Mouse (Mus musculus): ENCODE measurements at regions not wholly inside any gene's neighbourhood (a gene's known extent, or its start where the extent isn't known, plus 50 kb on each side); places are given as distances from the start of the nearest gene placed in this dataset.

DNA sequence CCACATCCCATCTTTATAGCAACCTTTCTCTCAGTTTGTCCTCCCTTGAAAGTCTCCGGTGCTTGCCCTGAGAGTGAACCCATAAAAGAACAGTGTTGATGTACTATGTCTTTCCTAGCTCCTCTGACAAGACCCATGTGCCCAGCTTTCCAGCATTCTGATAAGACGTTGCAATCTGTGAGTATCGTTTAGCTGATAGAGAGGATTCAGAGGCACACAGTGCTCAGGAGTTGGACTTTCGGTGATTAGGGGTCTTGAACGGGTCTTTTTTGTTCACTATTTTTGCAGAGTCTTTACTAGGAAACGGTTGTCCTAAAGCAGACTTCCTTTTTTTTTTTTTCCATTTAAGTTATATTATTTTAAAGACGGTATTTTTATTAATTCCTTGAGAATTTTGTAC is 122.3 kb upstream of the Cpsf6 start:
- Histone ChIP-seq H3K4me1 (replicated peaks; ENCODE audit: control insufficient read depth, insufficient read depth, low read length) (no peaks in the 10 kb centered on the region), H3K9me3 (ENCODE audit: control insufficient read depth) (no peaks in the 10 kb centered on the region), H3K27me3 (replicated peaks; ENCODE audit: control insufficient read depth, insufficient read depth, low read length) (no peaks in the 10 kb centered on the region), H3K36me3 (ENCODE audit: control insufficient read depth, insufficient read depth) (no peaks in the 10 kb centered on the region), H3K9ac (ENCODE audit: low read depth, low read length) (no peak overlapping the region), H3K27ac (ENCODE audit: low read depth, low read length) (no peak overlapping the region), H3K4me2 (replicated peaks; ENCODE audit: low read depth) (no peak overlapping the region), H3K4me3 (ENCODE audit: low read depth, low read length) (no peak overlapping the region)
- no peak for ATAC-seq
- no peak for TF ChIP-seq CTCF (IDR thresholded peaks at IDR 0.05; ENCODE audit: low read depth)
- WGBS, result 75% methylated on average over 7 of the region's 7 CpGs

DNA sequence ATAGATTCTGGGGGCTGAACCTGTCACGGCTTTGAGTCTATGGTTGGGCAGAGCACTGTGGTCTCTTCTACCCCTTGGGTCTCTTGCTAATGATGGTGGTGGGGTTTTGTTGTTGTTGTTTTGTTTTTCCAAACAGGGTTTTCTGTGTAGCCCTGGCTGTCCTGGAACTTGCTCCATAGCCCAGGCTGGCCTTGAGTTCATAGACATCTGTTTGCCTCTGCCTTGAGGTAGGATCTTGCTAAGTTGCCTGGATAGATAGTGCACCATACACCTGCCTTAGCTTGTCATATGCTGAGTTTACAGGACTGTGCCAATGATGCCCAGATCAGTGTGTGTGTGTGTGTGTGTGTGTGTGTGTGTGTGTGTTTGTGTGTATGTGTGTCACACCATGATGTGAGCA is 121.6 kb upstream of the Cpsf6 start:
- H3K4me2 ChIP-seq (replicated peaks; ENCODE audit: low read depth), result no peak overlapping the region
- no peak for TF ChIP-seq CTCF (IDR thresholded peaks at IDR 0.05; ENCODE audit: low read depth)
- no peak for ATAC-seq
- H3K27me3 ChIP-seq (replicated peaks; ENCODE audit: control insufficient read depth, insufficient read depth, low read length), result no peaks in the 10 kb centered on the region
- no peaks in the 10 kb centered on the region for H3K36me3 ChIP-seq (ENCODE audit: control insufficient read depth, insufficient read depth)
- 85% methylated on average over 1 of the region's 1 CpGs for WGBS
- no peaks in the 10 kb centered on the region for H3K4me1 ChIP-seq (replicated peaks; ENCODE audit: control insufficient read depth, insufficient read depth, low read length)
- no peak overlapping the region for H3K27ac ChIP-seq (ENCODE audit: low read depth, low read length)
- no peaks in the 10 kb centered on the region for H3K9me3 ChIP-seq (ENCODE audit: control insufficient read depth)
- H3K4me3 ChIP-seq (ENCODE audit: low read depth, low read length), result no peak overlapping the region
- no peak overlapping the region for H3K9ac ChIP-seq (ENCODE audit: low read depth, low read length)

DNA sequence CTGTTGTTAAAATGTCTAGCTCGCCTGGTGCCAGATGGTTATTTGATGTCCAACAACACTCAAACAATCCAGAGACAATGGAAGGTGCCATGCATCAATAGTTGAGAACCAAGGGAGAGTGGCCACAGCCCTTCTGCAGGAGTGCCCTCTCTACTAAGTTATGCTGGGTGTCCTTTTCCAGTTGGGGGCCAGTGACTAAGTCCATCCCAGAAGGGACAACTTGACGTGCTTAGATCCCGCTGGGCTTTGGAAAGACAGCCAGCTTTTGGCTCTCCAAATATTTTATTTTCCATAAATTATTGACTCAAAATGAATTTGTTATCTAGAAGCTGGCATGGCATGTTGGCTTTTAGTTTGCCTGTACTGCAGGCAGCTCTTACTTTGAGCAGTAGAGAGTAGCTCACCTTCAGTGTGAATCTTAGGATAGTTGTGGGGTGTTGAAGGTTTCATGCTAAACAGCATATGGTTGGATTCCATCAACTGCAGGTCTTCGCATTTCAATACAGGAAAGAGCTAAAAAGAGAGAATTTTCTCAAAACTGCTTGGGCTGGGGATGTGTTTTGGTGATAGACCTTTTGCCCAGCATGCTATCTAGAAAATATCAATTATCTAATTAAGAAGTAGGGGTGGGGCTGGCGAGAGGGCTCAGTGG is 120.8 kb upstream of the Cpsf6 start:
- H3K9me3 ChIP-seq (ENCODE audit: control insufficient read depth), result no peaks in the 10 kb centered on the region
- no peak overlapping the region for H3K27ac ChIP-seq (ENCODE audit: low read depth, low read length)
- no peaks in the 10 kb centered on the region for H3K36me3 ChIP-seq (ENCODE audit: control insufficient read depth, insufficient read depth)
- no peak overlapping the region for H3K4me3 ChIP-seq (ENCODE audit: low read depth, low read length)
- ATAC-seq, result no peak
- no peaks in the 10 kb centered on the region for H3K4me1 ChIP-seq (replicated peaks; ENCODE audit: control insufficient read depth, insufficient read depth, low read length)
- no peak overlapping the region for H3K9ac ChIP-seq (ENCODE audit: low read depth, low read length)
- TF ChIP-seq CTCF (IDR thresholded peaks at IDR 0.05; ENCODE audit: low read depth), result no peak
- WGBS, result 92% methylated on average over 5 of the region's 5 CpGs
- H3K4me2 ChIP-seq (replicated peaks; ENCODE audit: low read depth), result no peak overlapping the region
- H3K27me3 ChIP-seq (replicated peaks; ENCODE audit: control insufficient read depth, insufficient read depth, low read length), result no peaks in the 10 kb centered on the region

DNA sequence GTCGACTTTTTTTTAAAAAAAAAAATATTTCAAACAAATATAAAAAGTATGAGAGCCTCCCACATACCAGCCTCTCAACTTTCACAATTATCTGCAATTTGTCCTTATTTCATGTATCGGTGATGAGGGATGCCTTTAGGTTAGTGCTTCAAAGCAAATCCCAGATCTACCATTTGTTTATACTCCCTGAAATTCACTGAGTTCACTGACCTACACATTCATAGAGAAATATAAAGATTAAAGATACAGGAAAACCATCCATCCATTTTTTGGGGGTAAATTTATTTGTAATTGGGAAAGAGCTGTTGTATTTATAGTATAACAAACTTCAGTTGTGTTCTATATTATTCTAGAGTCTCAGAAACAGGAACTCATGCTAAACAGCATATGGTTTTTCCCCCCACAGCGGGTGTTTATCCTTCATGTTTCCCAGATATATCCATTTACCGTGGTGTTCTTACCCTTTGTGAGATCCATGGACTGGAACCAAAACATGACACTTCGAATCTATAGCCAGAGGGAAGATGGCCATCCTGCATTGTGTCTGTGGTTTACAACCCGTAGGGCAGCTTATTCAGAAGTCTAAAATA is 120.1 kb upstream of the Cpsf6 start:
- Histone ChIP-seq H3K4me2 (replicated peaks; ENCODE audit: low read depth) (no peak overlapping the region), H3K4me3 (ENCODE audit: low read depth, low read length) (no peak overlapping the region), H3K27ac (ENCODE audit: low read depth, low read length) (no peak overlapping the region), H3K9ac (ENCODE audit: low read depth, low read length) (no peak overlapping the region), H3K36me3 (ENCODE audit: control insufficient read depth, insufficient read depth) (no peaks in the 10 kb centered on the region), H3K4me1 (replicated peaks; ENCODE audit: control insufficient read depth, insufficient read depth, low read length) (no peaks in the 10 kb centered on the region), H3K9me3 (ENCODE audit: control insufficient read depth) (no peaks in the 10 kb centered on the region), H3K27me3 (replicated peaks; ENCODE audit: control insufficient read depth, insufficient read depth, low read length) (no peaks in the 10 kb centered on the region)
- TF ChIP-seq CTCF (IDR thresholded peaks at IDR 0.05; ENCODE audit: low read depth), result no peak
- ATAC-seq, result no peak
- 78% methylated on average over 6 of the region's 6 CpGs for WGBS

DNA sequence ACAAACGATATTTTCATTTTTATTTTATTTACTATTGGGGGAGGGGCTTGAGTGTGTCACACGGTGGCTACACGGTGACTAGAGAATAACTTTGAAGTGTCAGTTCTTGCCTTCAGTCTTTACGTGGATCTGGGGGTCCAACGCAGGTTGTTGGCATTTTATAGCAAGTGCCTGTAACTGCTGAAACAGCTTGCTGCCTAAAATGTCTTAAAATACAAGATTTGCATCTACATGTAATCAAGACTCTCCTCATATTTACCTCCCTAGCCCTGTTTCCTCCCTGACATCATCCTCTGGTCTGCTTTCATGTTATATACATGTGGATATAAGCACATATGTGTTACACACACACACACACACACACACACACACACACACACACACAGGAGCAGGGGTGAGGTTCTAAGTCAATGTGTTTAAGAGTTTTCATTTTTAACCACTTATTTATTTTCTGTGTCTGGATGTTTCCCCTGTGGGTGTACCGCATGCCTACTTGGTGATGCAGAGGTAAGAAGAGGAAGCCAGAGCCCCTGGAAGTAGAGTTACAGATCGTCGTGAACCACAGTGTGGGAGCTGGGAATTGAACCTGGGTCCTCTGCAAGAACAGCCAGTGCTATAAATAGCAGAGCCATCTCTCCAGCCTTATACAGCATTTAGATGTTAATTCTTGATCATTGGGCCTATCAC is 119.5 kb upstream of the Cpsf6 start:
- Histone ChIP-seq H3K9me3 (ENCODE audit: control insufficient read depth) (no peaks in the 10 kb centered on the region), H3K4me1 (replicated peaks; ENCODE audit: control insufficient read depth, insufficient read depth, low read length) (no peaks in the 10 kb centered on the region), H3K4me2 (replicated peaks; ENCODE audit: low read depth) (no peak overlapping the region), H3K36me3 (ENCODE audit: control insufficient read depth, insufficient read depth) (no peaks in the 10 kb centered on the region), H3K27ac (ENCODE audit: low read depth, low read length) (no peak overlapping the region), H3K4me3 (ENCODE audit: low read depth, low read length) (no peak overlapping the region), H3K9ac (ENCODE audit: low read depth, low read length) (no peak overlapping the region), H3K27me3 (replicated peaks; ENCODE audit: control insufficient read depth, insufficient read depth, low read length) (no peaks in the 10 kb centered on the region)
- WGBS, result 86% methylated on average over 8 of the region's 8 CpGs
- no peak for ATAC-seq
- no peak for TF ChIP-seq CTCF (IDR thresholded peaks at IDR 0.05; ENCODE audit: low read depth)

DNA sequence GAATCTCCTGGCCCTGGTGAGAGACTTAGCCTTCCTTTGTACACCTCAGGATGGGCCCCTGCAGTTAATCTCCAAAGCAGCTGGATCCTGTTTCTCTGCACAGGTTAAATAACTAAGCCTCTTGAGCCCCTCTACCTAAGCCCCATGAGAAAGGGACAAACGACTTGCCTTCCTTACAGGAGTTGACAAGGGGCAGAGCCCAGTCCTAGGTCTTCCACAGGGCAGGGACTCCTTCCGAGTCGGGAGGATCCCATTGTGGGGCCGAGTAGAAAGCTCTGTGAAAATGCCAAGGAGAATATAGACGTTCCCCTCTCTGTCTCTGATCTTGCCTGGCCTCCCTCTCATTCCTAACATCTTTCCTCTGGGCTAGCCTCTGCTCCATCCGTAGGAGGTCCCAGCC is 118.7 kb upstream of the Cpsf6 start:
- 64% methylated on average over 6 of the region's 6 CpGs for WGBS
- no peaks in the 10 kb centered on the region for H3K27me3 ChIP-seq (replicated peaks; ENCODE audit: control insufficient read depth, insufficient read depth, low read length)
- no peak for TF ChIP-seq CTCF (IDR thresholded peaks at IDR 0.05; ENCODE audit: low read depth)
- ATAC-seq, result no peak
- no peak overlapping the region for H3K4me2 ChIP-seq (replicated peaks; ENCODE audit: low read depth)
- no peaks in the 10 kb centered on the region for H3K4me1 ChIP-seq (replicated peaks; ENCODE audit: control insufficient read depth, insufficient read depth, low read length)
- H3K27ac ChIP-seq (ENCODE audit: low read depth, low read length), result no peak overlapping the region
- H3K9ac ChIP-seq (ENCODE audit: low read depth, low read length), result no peak overlapping the region
- no peak overlapping the region for H3K4me3 ChIP-seq (ENCODE audit: low read depth, low read length)
- no peaks in the 10 kb centered on the region for H3K36me3 ChIP-seq (ENCODE audit: control insufficient read depth, insufficient read depth)
- no peaks in the 10 kb centered on the region for H3K9me3 ChIP-seq (ENCODE audit: control insufficient read depth)

All from intestine, postnatal 0 days (tissue).